Mouse (Mus musculus) lung, postnatal 0 days (tissue): ENCODE measurements around the gene Itgav.

Source experiments
- CTCF ChIP-seq: IDR thresholded peaks from 2 replicates; pipeline ENCODE4 v1.5.1; 2016; ENCODE audit warnings: antibody characterized with exemption, mild to moderate bottlenecking
- EP300 ChIP-seq: IDR thresholded peaks from 2 replicates; pipeline ENCODE4 v1.6.1; 2016; ENCODE audit warnings: antibody characterized with exemption, mild to moderate bottlenecking, control low read depth

- TF ChIP-seq CTCF (no peak), EP300 (no peak)
Measured at GRCm38 (mm10) chr2:83735276-83735675, 11.1 kb downstream of the Itgav start.
